Mouse (Mus musculus) CD4-positive, CD25-positive, alpha-beta regulatory T cell, adult 2 months (primary cell): ENCODE results near the gene Bloc1s6.

Source experiments
- DNase-seq: peaks from one replicate; pipeline ENCODE4 v3.0.0-alpha.2; 2012; ENCODE audit warnings: low read depth, low spot score

The Bloc1s6 gene

DNA sequence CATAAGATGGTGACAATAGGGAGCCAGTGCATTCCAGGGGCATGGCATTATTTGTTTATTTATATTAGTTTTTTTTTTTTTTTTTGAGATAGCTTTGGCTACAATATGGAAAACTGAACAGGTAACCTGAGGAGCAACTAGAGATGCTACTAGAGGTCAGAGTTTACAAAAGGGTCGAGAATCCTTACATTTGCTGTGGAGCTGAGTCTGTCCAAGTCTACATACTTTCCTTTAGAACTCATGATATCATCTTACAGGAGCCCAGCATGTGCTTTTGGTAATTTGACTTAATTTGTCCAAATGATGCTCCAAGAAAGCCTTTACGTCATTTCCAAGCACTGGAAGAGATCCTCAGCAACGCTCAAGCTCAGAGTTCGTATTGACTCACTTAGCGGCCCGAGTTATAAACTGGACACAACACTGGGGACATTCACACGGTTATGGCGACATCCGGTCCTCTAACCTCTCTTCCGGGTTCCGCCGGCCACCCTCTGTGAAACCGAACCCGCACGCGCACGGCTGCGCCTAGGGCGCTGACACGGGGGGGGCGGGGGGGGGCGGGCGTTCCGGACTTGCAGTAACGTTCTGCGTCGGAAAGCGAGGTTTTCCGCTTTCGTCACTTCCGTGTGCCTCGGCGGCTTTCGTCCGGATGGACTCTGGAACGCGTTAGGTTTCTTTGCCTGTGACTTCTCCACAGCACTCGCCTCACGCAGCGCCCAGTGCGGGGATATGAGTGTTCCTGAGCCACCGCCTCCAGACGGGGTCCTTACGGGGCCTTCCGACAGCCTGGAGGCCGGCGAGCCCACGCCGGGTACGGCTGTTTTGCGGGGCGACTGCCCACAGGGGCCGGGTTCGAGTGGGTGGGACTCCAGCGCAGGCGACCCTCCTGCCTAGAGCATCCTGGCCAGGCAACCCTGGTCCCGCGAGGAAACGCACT lies at the start of gene Bloc1s6:
Gene Bloc1s6, plus strand, starts transcription at position 610 of the 937 bp plus-strand sequence.
- DNase-seq = peak; percentile 96

DNA sequence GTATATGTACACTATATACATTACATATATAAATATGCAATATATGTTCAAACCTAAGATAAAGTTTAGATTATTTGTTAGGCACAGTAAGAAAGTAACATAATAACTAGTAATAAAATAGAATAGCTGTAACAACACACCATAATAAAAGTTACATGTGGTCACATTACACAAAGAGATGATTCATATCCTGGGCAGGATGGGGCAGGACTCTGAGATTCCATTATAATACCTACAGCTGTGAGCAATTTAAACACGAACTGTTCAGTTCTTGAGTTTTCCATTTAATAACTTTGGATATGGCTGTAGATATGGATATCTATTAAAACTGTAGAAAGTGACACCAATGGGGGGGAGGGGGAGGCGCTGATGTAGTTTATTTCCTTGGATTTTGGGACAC lies 40.8 kb upstream of the Bloc1s6 start:
- no peak for DNase-seq

DNA sequence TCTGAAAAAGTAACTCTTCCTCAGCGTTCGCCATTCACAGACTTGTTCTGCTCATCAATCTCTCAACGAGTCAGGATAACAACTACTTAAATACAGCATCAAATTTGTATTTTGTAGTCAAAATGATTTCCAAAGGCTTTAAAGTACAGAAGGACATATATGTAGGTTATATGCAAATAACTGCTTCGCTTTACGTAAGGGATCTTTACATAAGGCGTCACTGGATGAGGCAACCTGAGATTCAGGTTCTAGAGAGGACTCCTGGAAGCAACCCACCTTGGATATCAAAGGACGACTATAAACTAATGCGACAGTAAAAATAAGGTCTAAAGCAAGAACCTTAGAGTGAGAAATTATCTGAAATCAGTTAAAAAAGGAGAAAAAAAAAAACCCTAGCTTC lies 37.3 kb upstream of the Bloc1s6 start:
- no peak for DNase-seq

DNA sequence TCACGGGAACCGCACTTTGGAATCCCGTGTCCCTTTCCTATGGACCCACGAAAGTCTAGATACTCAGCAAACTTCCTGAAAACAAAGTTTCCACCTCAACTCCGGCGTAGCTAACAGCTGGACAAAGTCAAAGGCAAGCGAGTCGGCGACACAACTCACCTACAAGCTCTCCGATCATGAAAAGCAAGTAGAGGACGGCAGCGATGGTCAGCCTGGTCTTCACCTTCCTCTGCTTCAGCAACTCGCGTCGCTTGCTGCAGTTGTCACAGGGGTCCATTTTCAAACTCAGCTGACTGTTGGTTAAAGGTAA lies 36.5 kb upstream of the Bloc1s6 start:
- peak; percentile 39 for DNase-seq

DNA sequence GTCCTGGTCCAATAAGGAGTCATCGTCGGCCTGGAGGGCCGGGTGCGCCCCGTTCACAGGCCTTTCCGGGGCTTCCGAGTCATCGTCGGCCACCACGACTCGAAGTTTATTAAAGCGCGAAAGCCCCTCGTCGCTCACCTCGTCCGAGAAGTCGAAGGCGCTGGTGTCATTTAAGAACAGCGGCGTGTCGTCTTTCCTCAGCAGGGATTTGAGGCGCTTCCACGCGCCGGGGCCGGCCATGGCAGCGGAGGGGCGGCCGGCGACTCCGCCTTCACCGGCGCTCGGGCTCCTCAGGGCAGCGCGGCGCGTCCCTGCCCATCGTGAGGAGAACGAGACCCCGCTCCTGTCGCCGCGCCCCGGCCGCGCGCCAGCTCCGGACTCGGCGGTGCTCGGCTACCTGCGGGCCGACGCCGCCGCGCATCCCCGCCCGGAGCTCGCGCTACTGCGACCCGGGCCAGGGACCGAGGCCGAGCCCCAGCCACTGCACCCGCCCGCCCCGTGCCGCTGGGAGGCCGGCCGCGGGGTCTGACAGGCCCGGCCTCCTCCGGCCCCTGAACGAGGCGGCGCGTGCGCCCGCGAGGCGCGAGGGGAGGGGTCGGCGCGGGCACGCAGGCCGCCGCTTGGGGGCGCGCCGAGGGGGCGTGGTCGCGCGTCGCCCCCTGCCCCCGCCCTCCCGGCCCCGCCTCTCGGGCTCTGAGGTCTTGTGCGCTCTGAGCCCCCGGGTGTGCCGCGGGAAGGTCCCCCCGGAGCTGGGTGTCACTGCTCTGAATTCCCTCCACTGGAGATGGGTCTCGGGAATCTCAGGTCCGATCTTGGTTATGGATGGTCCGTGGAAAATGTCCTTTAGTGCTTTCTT lies 35.9 kb upstream of the Bloc1s6 start, which contains the start of gene Slc30a4:
Gene Slc30a4, minus strand, starts transcription at position 483 of the 856 bp plus-strand sequence.
- DNase-seq = peak; percentile 80

DNA sequence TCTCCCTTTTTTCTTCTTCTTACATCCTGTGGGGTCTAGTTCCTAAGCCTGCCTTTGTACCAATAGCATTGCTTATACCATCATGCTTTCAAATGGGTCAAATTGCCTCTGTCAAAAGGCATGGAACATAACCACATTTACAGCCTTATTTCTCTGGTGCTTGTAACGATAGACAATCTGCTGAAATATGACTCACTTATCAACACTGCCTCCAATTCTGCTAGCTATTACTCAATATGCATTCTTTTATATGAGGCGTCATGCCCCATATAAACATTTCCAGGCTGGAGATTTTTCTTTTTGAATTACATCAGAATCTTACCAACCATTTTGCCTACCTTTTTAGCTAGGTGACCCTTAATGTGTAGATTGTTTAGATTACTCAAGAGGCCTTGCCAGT lies 33.7 kb upstream of the Bloc1s6 start:
- no peak for DNase-seq

DNA sequence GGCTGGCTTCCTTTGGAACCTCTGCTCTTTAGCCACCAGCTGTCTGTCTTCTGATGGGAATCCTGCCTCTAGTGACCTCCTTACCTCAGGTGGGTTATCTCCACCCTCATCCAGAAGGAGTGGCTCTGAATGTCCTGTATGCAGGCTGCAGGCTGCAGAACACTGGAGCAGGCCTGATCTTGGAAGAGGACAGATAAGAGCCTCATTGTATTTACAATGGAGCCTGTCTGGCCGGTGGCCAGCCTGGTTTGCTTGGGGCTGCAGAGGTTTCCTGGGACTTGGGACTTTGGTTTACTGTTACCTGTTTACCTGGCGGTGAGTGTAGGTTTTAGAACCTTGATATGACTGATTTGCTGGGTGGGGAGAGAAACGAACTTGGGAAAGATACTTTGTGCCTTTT lies 30.2 kb upstream of the Bloc1s6 start:
- no peak for DNase-seq

DNA sequence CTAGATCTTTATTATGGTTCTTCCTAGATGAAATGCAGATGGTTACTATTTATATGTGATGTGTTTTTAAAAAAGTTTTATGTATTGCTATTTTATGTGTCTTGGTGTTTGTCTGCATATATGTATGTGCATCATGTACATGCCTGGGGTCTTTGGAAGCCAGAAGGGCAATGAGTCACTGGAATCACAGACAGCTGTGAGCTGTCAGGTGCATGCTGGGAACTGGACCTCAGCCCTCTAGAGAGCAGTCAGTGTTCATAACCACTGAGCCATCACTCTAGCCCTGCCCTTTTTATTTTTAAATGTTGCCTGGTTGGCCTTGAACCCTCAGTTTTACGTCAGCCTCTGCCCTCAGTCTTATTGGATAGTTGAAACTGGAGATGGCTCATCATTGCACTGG lies 29.1 kb upstream of the Bloc1s6 start:
- no peak for DNase-seq

DNA sequence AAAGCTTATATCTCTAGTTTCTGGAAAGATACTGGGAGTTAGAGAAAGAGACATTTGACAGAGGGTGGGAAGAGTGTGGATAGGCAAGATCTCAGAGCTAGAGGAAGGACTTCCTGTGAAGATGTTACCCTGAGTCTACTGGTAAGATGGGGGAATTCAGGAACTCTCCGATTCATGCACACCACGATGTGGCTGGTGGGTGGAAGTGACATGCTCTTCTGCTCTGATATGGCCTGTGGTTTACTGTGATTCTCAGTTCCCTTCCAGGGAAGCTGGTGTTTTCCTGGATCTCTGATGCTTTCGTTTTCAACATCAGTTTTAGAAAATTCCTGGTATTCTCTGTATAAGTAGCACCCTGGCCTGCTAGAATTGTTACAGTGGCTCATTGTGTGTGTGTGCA lies 26.4 kb upstream of the Bloc1s6 start:
- peak; percentile 9 for DNase-seq

DNA sequence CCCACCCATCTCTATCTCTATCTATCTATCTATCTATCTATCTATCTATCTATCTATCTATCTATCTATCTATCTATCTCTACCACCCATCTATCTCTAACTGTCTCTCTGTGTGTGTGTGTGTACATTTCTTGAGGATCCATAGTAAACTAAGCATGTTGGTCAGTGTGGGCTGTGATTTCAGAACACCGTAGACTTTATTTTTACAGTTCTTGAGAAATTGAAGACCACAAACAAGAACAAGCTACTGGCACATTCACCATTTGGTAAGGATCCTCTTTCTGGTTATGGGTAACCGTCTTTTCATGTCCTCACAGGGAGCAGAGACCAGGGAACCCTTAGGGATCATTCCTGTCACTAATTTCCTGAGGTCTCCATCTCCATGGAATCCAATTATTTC lies 25.5 kb upstream of the Bloc1s6 start:
- no peak for DNase-seq

DNA sequence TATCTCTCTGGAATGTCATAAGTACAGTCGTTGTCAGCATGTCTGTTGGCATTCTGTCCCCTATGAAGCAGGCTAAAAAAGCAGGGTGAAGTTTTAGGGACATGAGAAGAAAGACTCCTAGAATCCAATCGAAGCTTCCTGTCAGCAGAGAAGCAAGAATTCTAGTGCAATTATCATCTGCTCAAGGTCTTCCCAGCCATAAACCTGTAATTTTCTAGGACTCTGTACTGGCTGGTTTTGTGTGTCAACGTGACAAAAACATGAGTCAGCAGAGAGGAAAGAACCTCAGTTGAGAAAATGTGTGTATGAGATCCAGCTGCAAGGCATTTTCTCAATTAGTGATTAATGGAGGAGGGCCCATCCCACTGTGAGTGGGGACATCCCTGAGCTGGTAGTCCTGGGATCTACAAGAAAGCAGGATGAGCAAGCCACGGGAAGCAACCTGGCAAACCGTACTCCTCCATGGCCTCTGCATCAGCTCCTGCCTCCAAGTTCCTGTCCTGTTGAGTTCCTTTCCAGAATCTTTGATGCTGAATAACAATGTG lies 23.1 kb upstream of the Bloc1s6 start:
- no peak for DNase-seq

DNA sequence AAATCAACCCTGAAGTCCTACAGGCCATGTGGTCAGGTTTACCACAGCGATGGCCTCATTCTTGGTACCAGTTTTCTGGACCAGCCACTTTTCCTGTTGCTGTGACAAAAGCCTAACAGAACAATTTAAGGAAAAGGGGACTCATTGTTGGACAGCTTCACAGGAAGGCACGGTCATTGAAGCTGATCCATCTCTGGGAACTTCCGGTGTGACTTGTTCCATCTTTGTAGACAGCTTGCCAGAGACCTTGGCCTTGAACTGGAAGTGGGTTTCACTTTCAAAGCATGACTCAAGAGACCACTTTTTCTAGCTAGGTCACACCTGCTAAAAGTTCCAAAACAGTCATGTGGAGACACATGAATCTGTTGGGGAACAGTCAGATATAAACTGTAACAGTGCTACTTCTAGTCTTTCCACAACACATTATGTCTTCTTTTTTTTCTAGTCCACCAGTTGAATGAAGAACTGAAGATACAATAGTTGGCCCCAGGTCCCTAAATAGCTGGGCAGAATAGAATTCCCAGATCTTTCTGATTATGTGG lies 21.9 kb upstream of the Bloc1s6 start:
- no peak for DNase-seq

DNA sequence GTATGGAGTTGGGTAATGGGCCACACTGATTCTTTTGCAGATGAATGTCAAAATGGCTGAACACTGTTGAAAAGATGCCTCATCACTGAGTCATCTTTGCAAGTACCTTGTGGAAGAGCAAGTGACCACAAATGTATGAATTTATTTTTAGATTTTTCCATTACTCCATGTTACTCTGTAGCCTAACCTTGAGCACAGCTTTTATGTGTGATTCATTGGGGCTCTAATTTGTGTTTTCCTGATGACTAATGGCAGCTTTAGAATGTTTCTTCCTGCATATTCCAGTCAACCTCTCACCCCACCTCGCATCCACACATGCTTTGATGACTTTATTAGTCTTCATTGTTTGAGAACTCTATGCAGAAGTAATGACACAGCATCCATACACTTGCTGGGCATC lies 19.1 kb upstream of the Bloc1s6 start:
- DNase-seq = no peak

DNA sequence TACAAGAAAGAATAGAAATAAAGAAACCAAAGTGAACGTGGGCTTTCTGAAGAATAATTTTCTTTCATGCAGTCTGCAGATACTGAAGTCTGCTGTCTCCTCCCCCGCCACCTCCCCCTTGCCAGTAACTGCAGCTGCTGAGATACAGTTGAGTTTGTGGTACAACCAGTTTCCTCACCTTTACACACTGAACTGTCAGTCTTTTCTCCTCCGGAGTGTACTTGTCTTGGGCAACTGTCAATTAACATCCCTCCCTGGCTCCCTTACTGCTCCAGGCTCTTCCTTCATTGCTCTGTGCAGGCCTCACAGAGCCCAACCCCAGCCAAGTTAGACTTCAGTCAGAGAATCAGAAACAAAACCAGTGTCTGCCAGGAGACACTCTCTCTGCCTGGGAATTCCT lies 17.7 kb upstream of the Bloc1s6 start:
- DNase-seq = no peak

DNA sequence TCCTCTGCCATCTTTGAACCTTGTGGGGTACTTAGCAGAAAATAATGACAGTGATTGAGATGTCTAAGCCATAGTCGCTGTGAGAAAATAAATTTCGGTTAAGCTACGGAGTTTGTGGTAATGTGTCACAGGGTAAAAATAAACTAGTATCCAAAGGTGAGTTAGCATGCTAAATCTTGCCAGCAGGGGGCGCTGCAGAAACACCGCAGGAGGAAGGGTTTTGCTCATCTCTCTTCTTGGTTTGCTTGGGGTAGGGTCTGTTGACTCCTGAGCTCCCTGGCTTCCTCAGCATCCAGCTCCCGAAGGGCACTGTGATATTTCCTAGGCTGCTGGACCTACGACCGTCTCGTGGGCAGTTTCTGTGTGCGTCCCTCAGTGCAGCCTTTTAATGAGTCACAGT lies 12.7 kb upstream of the Bloc1s6 start:
- peak; percentile 75 for DNase-seq

DNA sequence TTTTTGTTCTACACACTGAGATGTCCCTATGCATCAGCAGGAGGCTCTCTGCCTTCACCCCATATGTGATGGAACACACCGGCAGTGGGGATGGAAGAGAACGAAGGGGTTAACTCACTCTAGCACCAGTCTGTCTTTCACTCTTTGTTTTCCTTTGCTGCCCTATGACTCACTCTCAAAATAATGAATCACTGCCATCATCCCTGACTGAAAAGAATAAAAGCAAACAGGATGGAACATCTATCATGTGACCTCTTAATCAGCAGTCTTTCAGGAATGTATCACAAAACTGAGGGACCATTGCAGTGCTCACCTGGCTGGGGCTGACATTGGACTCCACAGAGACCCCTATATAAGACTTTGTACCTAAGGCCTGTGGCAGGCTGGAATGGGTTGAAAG lies 6.8 kb upstream of the Bloc1s6 start:
- DNase-seq = no peak

DNA sequence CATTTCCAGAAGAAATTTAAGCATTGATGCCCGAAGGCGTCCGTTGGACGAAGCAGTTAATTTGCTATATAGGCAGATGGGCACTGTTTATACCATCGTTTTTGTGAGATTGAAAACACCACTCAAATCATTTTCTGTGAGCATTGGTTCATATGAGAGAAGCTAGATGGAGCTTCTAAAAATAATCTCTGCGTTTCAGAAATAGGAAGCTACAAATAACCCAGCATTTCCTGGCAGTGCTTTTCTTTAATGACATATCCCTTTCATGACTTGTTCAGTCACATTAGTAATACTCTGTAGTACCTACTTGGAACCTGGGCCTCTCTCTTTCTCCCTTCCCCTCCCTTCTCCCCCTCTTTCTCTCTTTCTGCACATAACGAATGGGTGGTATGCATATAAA lies 720 bp downstream of the Bloc1s6 start:
- DNase-seq = peak; percentile 11

DNA sequence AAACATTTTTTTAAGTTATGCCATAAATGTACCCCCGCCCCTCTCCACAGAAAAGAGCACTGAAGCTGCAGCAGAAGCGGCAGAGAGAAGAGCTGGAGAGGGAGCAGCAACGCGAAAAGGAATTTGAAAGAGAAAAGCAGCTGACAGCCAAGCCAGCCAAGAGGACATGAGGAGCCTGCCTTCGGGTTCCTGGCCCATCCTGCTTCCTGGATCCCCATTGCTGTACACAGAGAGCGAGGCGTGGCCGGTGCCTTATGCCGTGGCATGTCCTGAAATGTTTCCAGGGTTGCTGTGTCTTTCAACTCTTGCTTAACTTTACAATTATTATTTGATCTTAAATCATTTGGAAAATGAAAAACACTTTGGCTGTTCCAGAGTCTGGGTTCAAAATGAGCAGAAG lies 8.2 kb downstream of the Bloc1s6 start:
- DNase-seq = no peak

DNA sequence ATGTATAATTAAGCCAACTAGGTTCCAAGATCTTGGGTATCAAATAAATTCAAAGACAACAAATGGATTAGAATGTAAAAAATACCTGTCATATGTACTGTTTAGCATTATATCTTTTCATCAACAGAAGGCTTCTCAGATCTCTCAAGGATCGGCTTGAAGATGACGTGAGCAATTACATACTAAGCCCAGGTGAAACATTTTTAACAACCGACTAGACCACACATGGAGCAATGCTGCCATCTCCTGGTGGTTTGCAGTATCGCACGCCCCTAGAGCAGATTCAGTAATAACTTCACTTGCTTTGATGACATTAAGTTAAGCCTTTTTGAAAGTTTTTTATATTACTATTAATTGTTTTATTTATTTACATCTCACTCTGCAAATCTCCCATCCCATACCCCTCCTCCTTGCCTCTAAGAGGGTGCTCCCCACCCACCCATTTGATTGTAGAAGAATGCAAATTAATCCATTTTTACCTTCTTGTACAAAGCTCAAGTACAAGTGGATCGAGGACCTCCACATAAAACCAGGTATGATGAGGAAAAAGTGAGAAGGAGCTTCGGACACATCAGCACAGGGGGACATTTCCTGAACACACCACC lies 15.5 kb downstream of the Bloc1s6 start:
- peak; percentile 91 for DNase-seq

DNA sequence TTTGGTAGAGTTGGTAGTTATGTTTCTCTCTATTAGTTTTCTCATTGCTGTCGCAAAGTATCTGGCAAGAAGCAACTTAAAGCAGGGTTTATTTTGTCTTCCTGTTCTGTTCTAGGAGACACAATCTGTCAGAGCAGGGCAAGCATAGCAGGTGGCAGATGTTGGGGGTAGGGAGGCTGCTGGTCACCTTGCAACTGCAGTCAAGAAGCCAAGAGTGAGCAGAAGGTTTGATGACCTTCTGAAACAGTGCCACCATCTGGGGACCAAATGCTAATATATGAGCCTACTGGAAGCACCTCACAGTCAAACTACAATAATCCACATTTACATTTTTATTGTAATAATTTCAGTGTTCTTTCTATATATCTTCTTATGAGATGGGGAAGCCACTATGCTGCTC lies 21.5 kb downstream of the Bloc1s6 start:
- no peak for DNase-seq

DNA sequence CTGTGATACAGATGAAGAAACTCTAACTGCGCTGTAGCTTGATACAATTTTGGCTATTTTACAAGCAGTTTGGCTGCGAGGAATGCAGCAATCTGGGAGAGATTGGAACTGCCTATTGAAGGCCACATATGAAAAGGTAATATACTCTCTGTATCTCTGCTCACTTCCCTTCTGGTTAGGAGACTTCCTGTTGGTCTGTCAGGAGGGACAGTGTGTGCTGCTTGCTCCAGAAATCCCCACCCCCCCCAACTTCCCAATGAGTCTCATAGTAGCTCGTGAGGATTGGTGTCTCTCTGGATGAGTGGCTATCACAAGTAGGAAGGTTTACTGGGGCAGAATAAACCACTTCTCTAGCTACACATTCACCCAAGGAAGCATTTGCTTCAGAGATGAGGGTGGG lies 24.7 kb downstream of the Bloc1s6 start:
- no peak for DNase-seq

DNA sequence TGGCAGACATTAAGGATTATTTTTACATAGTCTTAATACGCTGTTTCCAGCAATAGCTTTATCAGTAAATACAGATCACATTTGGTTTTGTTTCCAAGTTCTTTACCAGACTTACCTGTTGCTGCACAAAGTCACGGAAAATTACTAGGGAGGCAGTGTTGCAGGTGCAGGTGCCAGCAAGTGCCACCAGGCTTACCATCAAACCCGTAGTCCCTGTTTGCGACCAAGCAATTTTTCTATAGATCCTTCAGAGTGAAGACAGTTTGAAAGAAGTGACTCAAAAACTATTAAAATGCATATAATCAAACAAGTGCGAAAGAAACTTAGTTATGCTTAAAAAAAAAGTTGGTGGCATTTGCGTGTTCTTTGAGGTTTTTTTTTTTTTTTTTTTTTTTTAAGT lies 26.2 kb downstream of the Bloc1s6 start:
- peak; percentile 53 for DNase-seq
